Mouse (Mus musculus) 3134 (cell line): Measurements from ENCODE around the gene Mroh8.

Source experiments
- DNase-seq: peaks from one replicate; pipeline ENCODE4 v3.0.0-alpha.2; 2011; ENCODE audit warnings: low spot score; ENCODE audit not compliant: insufficient read length; ENCODE audit errors: extremely low read depth

Mroh8 gene

GRCm38 (mm10) chr2:157279416-157279800 lies at the start of gene Mroh8:
Mroh8 (minus strand) TSS chr2:157279549.
- DNase-seq, result no peak

DNA sequence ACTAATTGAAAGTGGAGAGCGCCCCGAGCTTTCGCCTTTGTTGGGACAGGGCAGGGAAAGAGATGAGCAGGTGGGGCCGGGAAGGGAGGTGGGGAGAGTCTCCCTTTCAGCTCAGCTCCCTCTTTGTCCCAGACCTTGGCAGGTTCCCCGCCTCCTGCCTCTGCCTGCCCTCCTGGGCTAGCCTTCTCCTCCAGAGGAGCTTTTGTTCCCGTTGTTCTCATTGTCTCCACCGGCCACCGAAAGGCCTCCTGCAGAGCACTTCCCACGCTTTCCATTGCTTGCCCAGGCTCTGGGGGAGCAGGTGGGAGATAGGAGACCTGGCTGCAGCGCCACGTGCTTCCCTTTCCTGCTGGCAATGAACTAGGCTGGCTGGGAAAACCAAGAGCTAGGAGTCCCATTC lies 49.2 kb upstream of the Mroh8 start:
- DNase-seq, result no peak

DNA sequence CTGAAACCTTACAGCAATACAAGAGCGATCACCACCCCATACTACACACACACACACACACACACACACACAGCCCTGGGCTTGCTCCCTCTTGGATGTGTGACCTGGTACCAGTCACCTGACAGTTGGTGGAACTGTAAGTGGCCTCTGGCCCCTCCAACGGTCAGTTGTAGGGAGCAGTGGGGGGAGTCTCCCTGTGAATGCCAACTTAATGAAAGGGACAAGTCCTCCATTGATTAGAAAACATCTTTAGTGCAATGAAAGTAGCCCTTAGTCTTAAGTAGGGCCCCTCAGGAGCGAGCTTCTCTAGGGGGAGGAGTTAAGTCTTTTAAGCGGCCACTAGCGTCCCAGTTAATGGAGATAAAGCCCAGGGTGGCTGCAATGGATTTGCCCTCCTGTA lies 48.8 kb upstream of the Mroh8 start:
- DNase-seq, result no peak

DNA sequence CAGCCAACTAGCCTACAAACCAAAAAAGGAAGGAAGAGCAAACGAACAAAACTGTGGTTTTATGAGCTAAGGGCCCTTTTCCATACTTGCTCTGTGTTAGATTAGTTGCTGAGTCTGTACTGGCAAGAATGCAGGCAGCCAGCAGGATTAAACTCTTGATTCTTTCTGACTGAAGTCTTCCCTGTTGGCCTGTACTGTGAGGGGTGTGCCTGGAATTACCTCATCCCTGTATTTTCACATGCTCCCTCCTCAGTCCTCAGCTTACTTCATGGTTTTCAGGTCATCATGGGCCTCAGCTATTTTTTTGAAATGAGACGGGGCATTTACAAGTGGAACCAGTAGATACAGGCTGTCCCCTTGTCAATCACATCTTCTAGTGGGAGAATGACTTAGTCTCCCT lies 45.9 kb upstream of the Mroh8 start:
- no peak for DNase-seq

DNA sequence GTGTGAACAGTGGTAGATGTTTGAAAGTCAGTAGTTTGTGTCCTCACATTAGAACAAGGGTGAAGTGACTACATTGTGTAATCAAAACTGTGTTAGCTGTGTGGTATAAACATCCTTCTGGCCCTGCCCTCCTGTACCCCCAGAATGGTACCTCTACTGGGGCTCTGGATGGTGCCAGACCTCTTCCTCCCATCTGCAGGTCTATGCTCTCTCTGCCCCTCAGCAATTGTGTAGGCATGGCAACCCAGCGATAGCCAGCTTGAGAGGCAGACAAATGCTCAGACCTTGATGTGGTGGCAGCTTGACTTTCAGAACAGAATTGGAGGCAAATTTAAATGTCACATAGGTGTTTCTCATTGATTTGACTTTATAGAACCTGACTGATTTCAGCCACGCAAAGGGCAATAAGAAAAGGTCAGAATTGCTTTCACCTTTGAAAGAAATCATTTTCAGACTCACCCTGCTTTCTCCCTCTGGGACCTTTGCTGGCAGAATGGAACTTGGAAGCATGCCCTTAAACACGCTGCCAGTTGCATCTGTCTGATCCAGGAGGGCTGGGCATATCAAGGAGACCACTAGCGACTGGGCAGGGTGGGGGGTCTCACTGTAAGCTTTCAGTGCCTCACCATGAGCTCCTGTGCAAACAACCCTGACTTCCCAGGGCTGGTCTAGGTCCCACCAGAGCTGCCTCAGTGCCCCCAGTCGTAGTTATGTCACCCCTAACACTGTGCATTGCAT lies 42.8 kb upstream of the Mroh8 start:
- DNase-seq, result no peak

DNA sequence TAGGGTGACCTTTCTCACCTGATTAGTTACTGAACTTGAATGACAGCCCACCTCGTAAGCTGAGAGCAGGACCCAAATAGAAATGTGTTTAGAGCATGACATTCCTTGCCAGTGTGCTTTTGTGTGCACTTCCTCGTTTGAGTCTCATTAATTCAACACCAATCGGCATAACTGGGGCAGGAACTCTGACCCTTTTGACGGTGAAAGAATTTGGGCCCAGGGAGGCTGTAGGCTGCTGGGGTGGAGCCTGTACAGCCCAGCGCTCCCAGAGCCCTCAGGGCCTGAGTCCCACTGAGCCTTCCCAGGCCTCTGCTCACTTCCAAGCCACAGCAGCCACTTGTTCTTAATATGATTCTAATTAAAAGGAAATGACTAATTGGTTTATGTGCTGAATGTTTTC lies 41.5 kb upstream of the Mroh8 start:
- DNase-seq, result no peak

DNA sequence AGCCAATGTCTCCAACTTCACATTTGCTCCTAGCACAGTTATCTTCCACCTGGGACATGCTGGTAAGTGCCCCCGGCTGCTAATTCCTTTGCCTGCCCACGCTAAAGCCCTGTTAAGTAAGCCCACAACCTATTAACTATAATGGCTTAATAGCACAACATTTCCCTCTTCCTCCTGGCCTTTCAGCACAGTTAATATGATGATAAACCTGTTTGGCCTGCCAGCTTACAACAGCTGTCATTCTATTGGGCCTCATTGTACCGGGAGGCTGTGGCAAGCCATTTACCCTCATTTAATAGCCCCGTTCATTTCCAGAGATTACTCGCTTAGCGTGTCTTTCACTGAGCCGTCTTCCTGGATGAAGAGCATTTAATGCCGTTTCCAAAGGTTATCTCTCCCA lies 40.8 kb upstream of the Mroh8 start:
- DNase-seq, result no peak

DNA sequence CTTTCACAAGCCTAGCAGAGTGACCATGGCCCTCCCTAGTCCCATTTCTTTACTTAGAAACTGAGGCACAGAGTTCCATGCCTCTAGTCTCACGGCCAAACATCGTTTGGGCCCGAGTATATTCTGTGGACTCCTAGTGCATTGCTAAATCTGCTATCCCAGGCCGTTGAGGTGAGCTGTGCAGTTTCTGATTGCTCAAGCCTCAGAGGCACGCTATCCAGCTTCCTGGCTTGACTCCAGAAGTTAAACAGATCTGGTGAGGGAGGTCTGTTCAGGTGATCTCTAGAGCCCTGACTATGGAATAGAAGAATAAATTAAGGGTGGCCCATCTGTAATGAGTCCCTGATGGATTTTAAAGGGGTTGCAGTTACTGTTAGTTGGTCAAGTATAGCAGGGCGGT lies 37.9 kb upstream of the Mroh8 start:
- no peak for DNase-seq

GRCm38 (mm10) chr2:157316358-157316933 lies 37.1 kb upstream of the Mroh8 start:
- no peak for DNase-seq

DNA sequence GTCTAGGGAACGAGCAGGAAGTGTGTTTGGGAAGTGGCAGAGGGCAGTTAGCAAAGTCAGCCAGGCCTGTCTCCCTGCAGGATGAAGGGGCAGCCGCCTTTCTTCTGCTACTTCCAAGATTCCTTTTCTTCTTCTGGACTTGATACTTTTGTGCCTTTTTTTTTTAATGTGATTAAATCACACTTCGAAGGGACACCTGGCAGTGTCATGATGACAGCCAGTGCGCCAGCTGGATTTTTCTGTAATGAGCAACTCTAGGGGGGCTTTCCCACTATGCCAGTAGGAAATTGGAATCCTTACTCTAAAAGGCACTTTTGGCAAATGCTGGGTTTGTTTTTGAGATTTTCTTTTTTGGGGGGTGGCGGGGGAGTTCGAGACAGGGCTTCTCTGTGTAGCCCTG lies 36.1 kb upstream of the Mroh8 start:
- no peak for DNase-seq

DNA sequence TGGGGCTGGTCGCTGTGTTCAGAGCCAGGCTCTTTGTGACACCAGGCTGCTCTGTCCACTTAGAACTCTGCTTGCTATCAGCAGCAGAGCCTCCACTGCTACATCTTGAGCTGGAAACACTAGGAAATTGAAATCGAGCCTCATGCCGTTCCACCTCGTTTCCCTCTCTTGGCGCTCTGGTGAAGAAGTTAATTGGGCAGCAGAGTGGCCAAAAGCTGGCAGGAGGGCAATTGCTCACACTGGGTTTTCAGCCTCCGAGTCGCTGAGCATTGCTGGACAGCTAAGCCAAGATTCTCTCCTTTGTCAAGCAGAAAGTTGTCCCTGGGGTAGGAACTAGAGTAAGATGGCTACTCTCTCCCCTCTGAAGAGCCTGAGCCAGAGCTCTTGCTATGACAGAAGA lies 35.0 kb upstream of the Mroh8 start:
- DNase-seq, result no peak

DNA sequence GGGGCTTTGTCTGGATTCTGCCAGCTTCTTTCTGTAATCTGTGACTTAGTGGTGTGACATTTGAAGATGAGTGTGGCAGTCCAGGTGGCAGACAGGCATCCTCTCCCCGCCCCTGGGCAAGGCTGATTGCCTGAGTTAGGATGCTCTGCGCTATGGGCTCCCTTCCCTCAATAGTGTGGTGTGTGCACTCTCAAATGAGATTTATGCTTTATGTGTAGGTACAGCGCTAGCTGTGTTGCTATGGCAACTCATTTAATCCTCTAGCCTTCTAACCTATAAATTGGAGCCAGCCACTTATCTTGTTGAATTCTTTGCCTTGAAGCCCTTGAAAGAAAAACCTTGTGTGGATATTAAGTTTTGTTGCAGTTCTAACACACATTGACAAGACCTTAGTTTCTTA lies 34.4 kb upstream of the Mroh8 start:
- no peak for DNase-seq

DNA sequence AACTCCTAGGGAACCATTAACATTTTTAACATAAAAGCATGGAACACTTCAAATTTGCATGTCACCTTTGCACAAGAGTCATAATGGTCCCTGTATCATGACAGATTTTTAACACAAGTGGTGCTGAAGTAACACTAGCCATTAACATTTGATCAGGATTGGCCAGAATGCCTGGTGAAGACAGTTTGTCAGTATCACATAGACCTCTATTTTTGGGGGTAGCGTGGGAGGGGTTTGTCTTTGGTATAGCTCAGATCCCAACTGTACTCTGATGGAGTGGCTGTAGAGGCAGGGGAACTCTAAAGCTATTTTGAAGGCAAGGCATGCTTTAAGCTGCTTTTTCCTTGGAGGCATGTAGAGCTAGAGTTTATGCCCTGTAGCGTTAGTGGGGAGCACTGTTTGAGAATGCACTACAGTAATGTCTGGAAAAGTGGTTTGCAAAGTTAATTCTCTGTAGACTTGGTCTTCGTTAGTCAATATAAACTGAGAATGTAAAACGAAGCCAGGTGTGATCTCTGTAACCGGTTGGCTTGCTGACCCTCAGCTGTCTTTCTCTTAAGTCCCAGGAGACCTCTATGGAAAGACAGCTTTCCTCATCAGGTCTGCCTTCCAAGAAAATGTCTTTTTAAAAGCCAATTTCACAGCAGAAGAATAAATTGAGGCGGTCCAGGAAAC lies 31.8 kb upstream of the Mroh8 start:
- DNase-seq, result no peak

GRCm38 (mm10) chr2:157309611-157310010 lies 30.3 kb upstream of the Mroh8 start:
- no peak for DNase-seq

GRCm38 (mm10) chr2:157308273-157308917 lies 29.0 kb upstream of the Mroh8 start:
- no peak for DNase-seq

DNA sequence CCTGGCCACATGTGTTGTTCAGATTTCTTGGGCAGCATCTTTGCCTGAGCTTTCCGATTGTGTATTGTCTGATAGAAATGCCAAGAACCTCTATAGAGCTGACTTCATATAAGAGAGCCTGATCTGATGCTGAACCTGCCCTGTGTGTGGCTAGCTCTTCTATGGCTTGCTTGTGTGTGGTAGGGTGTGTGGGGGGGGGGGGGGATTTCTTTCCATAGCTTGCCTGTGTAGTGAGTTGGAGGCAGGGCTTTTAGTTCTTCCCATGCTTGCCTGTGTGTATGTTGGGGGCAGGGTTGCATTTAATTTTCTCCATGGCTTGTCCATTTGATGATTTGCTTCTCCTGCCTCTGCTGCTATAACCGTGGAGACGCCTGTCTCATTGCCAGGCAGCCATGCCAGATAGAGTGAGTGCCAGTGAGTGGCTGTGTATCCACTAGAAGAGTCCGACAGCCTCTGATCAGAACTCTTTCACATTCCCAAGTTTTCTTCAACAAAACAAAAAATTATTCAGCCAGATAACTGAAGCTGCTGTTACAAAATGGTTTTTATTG lies 28.4 kb upstream of the Mroh8 start:
- no peak for DNase-seq

DNA sequence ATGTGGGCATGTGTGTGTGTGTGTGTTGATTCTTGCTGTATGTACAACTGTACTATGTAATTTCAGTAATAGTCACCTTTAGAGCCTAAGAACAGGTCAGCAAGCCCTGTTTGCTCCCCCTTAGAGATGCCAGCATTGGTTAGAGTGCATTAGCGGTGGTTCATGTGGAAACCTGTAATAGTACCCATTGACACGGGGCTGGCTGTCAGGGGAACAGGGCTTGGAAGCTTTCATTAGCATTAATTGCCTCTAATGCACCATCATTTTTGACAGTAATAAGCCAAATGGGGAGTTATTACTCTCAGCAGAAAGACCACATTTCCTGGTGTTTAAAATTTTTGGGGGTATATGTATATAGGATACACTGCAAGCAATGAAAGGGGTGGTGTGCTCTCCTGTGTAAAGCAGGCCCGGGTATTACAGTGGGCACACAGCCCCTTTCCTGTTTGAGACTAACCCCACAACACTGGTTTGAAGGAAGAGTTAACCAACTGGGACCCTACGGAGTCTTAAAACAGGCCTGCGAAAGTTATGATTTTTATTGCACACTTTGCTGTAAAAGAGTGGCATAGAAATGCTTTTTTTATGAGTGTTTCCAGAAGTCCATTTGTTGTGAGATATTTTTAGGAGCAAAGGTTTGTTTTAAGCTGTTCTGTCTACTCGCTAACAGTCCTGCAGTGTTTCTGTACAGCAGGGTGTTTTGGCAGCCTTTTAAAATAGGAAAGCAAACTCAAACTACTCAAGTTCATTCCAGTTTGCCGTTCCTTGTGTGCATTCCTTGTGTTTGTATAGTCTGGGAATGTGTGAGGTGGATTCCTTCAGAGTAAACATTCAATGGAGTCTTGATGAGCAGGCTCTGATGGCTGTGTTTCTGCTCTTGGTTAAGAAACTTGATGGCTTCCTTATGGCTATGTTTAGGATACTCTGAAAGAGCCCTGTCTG lies 27.0 kb upstream of the Mroh8 start:
- no peak for DNase-seq

GRCm38 (mm10) chr2:157303096-157303495 lies 23.7 kb upstream of the Mroh8 start:
- DNase-seq, result no peak

- no peak for DNase-seq
Observed at GRCm38 (mm10) chr2:157300051-157300450, 20.7 kb upstream of the Mroh8 start.

DNA sequence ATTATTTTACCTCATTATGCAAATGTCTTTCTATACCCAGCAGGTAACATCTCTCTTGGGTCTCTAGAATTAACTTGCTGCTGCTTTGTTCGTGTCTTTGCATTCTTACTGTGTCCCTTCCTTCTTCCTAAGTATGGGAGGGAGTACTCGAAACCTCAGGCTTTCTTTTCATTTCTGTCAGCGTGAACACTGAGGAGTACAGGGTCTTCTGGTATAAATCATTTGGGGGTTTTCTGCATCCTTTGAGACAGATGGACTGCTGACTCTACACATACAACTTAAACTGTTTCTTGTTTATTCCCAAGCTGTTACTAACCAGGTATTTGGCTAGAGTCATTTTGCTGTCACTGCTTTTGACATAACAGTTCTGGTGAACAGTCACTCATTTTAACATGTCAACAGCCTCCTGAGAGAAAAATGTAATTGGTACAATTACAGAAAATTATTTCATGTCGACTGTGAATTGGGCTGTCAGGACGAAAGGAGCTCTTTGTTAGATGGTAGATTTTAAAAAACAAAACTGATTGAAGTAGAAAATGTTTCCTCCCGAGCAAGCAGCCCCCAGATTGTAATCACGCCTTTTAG lies 16.8 kb upstream of the Mroh8 start:
- DNase-seq, result no peak
